Mouse (Mus musculus): ENCODE results near the gene Slc11a2.

The Slc11a2 gene

DNA sequence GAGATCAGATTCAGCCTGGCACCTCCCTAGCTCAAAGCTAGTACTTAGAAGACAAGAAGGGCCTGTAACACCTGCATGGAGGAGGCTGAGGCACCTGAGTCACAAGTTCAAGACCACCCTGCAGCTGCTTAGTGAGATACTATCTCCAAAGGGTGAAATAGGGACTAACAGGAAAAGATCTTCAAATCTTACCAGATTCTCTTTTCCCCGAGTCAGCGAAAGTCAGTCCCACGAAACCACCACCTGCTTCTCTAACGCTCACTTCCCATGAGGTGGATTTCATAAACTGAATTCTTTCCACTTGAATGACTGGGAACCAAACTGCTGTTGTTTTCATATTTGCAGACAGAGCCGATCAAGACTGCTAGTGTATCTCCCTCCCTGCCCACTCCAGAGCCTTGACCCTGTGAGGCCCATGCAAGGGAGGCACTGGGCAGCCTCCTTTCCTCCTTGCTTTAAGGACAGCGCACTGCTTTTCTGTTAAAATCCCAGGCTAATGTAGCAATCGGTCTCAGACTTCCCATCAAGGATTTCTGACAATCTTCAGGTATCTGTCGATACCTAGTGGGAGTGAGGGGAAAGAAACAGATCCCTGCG is 6.9 kb downstream of the Slc11a2 start:
- H3K36me3 ChIP-seq (ENCODE audit: insufficient read depth, low read length): peaks cover 5% of the 10 kb centered on the region; the same call in 1 of the 2 replicates

DNA sequence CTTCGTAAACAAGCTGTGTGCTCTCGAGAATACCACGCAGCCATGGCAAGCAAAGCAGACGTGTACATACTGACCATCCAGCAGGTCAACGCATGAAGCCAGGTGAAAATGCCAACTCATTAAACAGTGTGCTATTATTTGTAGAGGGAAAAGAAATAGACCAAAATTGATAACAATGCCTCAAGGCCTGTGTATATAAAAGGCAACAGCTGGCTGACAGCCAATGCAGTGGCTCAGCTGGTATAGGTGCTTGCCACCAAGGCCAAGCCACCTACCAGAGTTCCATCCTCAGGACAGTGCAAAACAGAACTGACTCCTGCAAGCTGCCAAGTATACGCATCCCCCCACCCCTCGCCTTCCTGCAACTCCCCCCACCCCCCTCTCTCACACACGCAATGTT is 9.2 kb downstream of the Slc11a2 start:
- TF ChIP-seq CTCF (conservative IDR thresholded peaks at IDR 0.05; ENCODE audit: low read length) (no peak), POU5F1 (IDR thresholded peaks at IDR 0.05; ENCODE audit: borderline replicate concordance, low read length) (no peak), NANOG (IDR thresholded peaks at IDR 0.05; ENCODE audit: borderline replicate concordance, low read length) (no peak)
- H3K4me1 ChIP-seq (replicated peaks; ENCODE audit: low read depth, low read length): peaks cover 26% of the 10 kb centered on the region
- H3K9me3 ChIP-seq (ENCODE audit: low read length): no peaks in the 10 kb centered on the region
- no peak overlapping the region for H3K4me3 ChIP-seq (replicated peaks; ENCODE audit: low read length)
- no peaks in the 10 kb centered on the region for H3K27me3 ChIP-seq (ENCODE audit: insufficient read depth, low read length)
- peaks cover 16% of the 10 kb centered on the region for H3K36me3 ChIP-seq (ENCODE audit: insufficient read depth, low read length)

More for the DNA sequence above, 6.9 kb downstream of the Slc11a2 start:
- Histone ChIP-seq H3K9me3 (ENCODE audit: low read length) (no peaks in the 10 kb centered on the region), H3K4me3 (replicated peaks; ENCODE audit: low read length) (no peak overlapping the region), H3K27me3 (ENCODE audit: insufficient read depth, low read length) (peaks cover 5% of the 10 kb centered on the region; the same call in 1 of the 2 replicates), H3K4me1 (replicated peaks; ENCODE audit: low read depth, low read length) (peaks cover 39% of the 10 kb centered on the region)
- TF ChIP-seq POU5F1 (IDR thresholded peaks at IDR 0.05; ENCODE audit: borderline replicate concordance, low read length) (no peak), CTCF (conservative IDR thresholded peaks at IDR 0.05; ENCODE audit: low read length) (no peak), NANOG (IDR thresholded peaks at IDR 0.05; ENCODE audit: borderline replicate concordance, low read length) (no peak)

DNA sequence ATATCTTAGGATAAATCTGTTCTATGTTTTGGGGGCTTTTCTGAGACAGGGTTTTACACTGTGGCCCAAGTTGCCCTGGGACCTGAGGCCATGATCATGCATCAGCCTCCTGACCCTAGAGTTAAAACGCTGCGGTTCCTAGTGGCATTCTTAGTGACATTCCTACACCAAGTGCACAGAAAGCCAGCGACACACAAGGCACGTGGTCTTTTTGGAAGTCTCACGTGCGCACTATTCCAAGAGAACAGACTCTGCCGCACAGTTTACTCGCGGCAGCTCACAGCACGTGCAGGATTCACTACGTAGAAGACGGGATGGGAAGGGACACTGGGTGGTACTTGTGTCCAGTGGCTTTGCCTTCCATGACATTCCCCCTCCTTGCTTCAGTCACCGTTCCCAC is 9.9 kb downstream of the Slc11a2 start:
- H3K4me1 ChIP-seq (replicated peaks; ENCODE audit: low read depth, low read length): peaks cover 21% of the 10 kb centered on the region
- peaks cover 23% of the 10 kb centered on the region for H3K36me3 ChIP-seq (ENCODE audit: insufficient read depth, low read length)
- no peaks in the 10 kb centered on the region for H3K27me3 ChIP-seq (ENCODE audit: insufficient read depth, low read length)
- TF ChIP-seq NANOG (IDR thresholded peaks at IDR 0.05; ENCODE audit: borderline replicate concordance, low read length) (no peak), POU5F1 (IDR thresholded peaks at IDR 0.05; ENCODE audit: borderline replicate concordance, low read length) (no peak), CTCF (conservative IDR thresholded peaks at IDR 0.05; ENCODE audit: low read length) (no peak)
- no peak overlapping the region for H3K4me3 ChIP-seq (replicated peaks; ENCODE audit: low read length)
- no peaks in the 10 kb centered on the region for H3K9me3 ChIP-seq (ENCODE audit: low read length)

DNA sequence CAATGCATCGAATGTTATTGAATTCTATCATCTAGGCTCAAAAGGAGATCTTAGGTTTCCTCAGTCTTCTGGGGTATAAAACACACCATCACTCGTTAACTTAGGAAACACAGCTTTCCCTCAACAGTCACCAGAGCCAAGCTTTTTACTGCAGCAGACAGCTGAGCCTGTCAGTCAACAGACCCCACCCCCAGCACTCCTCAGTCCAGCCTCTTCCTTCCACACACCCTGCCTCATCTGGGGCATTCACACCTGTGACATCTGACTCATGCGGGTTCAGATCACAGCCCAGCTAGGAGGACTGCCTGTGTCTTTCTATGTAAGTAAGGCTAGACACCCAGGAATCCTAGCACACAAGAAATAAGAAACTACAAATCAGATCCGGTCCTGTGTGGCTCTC is 10.9 kb downstream of the Slc11a2 start:
- Histone ChIP-seq H3K4me3 (replicated peaks; ENCODE audit: low read length) (no peak overlapping the region), H3K36me3 (ENCODE audit: insufficient read depth, low read length) (peaks cover 31% of the 10 kb centered on the region)
- no peak for TF ChIP-seq CTCF (conservative IDR thresholded peaks at IDR 0.05; ENCODE audit: low read length)
- TF ChIP-seq POU5F1 (IDR thresholded peaks at IDR 0.05; ENCODE audit: borderline replicate concordance, low read length): no peak
- TF ChIP-seq NANOG (IDR thresholded peaks at IDR 0.05; ENCODE audit: borderline replicate concordance, low read length): no peak

DNA sequence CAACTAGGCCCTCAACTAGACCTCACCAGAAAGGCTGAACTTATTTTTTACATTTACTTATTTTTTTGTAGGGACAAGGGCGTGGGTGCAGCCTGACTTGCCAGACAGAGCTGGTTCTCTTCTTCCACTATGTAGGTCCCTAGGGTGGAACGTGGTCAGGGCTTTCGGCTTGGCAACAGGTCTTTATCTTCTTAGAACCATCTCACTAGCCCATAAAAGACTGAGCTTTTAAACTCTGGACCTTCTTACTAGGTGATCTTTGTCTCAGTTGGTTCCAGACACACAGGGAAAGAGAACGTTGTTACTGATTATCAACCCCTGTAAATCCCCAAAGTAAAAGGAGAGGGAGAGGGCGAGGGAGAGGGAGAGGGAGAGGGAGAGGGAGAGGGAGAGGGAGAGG is 11.6 kb downstream of the Slc11a2 start:
- peaks cover 35% of the 10 kb centered on the region for H3K36me3 ChIP-seq (ENCODE audit: insufficient read depth, low read length)
- peaks cover 13% of the 10 kb centered on the region for H3K4me1 ChIP-seq (replicated peaks; ENCODE audit: low read depth, low read length)
- no peak for TF ChIP-seq NANOG (IDR thresholded peaks at IDR 0.05; ENCODE audit: borderline replicate concordance, low read length)
- TF ChIP-seq POU5F1 (IDR thresholded peaks at IDR 0.05; ENCODE audit: borderline replicate concordance, low read length): no peak
- no peak for TF ChIP-seq CTCF (conservative IDR thresholded peaks at IDR 0.05; ENCODE audit: low read length)
- H3K4me3 ChIP-seq (replicated peaks; ENCODE audit: low read length): no peak overlapping the region
- H3K9me3 ChIP-seq (ENCODE audit: low read length): no peaks in the 10 kb centered on the region
- no peaks in the 10 kb centered on the region for H3K27me3 ChIP-seq (ENCODE audit: insufficient read depth, low read length)

More for the DNA sequence above, 10.9 kb downstream of the Slc11a2 start:
- Histone ChIP-seq H3K9me3 (ENCODE audit: low read length) (no peaks in the 10 kb centered on the region), H3K27me3 (ENCODE audit: insufficient read depth, low read length) (no peaks in the 10 kb centered on the region), H3K4me1 (replicated peaks; ENCODE audit: low read depth, low read length) (peaks cover 13% of the 10 kb centered on the region)

DNA sequence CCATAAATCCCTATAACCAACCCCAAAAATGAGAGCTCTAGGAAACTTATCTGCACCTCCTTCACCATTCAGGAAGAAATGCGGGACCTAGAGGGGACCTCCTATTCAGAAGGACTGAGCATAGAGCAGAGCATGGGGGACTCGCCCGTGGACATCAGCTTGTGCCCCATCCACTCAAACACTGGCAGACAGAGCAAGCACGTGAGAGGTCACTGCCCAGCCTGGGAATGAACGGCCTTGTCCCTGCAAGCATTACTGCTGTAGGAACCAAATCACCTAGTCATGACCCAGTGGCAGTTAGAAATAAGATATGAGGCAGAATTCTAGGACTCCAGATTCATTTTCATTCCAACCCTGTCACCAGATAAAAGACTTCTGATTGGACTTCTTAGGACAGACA is 13.1 kb downstream of the Slc11a2 start:
- TF ChIP-seq POU5F1 (IDR thresholded peaks at IDR 0.05; ENCODE audit: borderline replicate concordance, low read length): no peak
- TF ChIP-seq CTCF (conservative IDR thresholded peaks at IDR 0.05; ENCODE audit: low read length): no peak
- TF ChIP-seq NANOG (IDR thresholded peaks at IDR 0.05; ENCODE audit: borderline replicate concordance, low read length): no peak
- Histone ChIP-seq H3K9me3 (ENCODE audit: low read length) (no peaks in the 10 kb centered on the region), H3K4me3 (replicated peaks; ENCODE audit: low read length) (no peak overlapping the region), H3K27me3 (ENCODE audit: insufficient read depth, low read length) (no peaks in the 10 kb centered on the region), H3K4me1 (replicated peaks; ENCODE audit: low read depth, low read length) (peaks cover 13% of the 10 kb centered on the region), H3K36me3 (ENCODE audit: insufficient read depth, low read length) (peaks cover 42% of the 10 kb centered on the region)

DNA sequence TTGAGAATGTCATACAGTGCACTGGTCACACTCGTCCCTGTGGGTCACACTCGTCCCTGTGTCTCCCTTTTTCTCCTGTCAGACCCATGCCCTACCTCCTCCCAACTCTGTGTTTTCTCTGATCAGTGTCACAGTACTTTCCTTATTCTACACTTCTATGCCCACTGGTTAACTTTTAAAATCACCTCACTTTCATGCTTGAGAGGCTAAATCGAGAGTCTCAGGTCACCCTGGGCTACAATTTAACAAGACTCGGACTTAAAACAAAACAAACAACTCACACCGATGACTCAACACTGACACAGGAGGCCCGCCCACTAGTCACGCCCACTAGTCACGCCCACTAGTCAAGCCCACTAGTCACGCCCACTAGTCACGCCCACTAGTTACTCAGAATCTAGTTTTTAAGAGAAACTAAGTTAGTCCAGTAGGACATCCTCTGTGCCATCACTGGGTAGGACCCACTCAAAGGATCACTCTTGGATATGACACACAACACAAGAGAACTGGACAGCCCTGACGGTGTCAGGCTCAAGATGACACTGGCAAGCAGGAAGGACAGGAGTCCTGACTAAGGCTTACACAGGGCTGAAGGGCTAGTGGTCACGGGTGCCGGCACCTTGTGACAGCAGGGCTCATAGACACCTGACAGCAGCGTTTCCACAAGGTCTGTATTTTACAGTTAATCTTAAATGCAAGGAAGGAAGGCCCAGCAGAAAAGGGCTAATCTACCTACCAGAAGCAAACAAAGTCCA is 13.8 kb downstream of the Slc11a2 start:
- H3K27me3 ChIP-seq (ENCODE audit: insufficient read depth, low read length): no peaks in the 10 kb centered on the region
- TF ChIP-seq NANOG (IDR thresholded peaks at IDR 0.05; ENCODE audit: borderline replicate concordance, low read length) (no peak), CTCF (conservative IDR thresholded peaks at IDR 0.05; ENCODE audit: low read length) (no peak), POU5F1 (IDR thresholded peaks at IDR 0.05; ENCODE audit: borderline replicate concordance, low read length) (no peak)
- H3K36me3 ChIP-seq (ENCODE audit: insufficient read depth, low read length): peaks cover 42% of the 10 kb centered on the region
- H3K9me3 ChIP-seq (ENCODE audit: low read length): no peaks in the 10 kb centered on the region
- H3K4me3 ChIP-seq (replicated peaks; ENCODE audit: low read length): no peak overlapping the region
- peaks cover 19% of the 10 kb centered on the region for H3K4me1 ChIP-seq (replicated peaks; ENCODE audit: low read depth, low read length)

DNA sequence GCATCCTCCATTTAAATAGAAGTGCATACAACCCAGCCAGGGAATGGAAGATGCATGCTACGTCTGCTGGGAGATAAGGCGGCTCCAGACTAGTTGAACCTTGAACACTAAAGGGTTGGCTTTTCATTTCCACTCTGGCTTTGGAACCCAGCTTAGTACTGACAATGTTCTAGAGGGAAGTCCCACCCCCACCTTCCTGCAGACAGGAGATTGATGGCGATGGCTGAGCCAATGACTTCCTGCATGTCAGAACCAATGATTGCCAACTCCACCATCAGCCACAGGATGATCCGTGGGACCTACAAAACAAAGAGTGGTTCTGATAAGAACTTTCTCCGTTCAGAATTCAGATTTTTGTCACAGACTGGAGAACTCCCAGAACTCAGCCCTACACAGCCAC is 18.8 kb downstream of the Slc11a2 start:
- Histone ChIP-seq H3K27me3 (ENCODE audit: insufficient read depth, low read length) (no peaks in the 10 kb centered on the region), H3K9me3 (ENCODE audit: low read length) (no peaks in the 10 kb centered on the region), H3K4me1 (replicated peaks; ENCODE audit: low read depth, low read length) (peaks cover 22% of the 10 kb centered on the region), H3K4me3 (replicated peaks; ENCODE audit: low read length) (peak overlapping the region; percentile 57), H3K36me3 (ENCODE audit: insufficient read depth, low read length) (peaks cover 81% of the 10 kb centered on the region)
- TF ChIP-seq POU5F1 (IDR thresholded peaks at IDR 0.05; ENCODE audit: borderline replicate concordance, low read length) (no peak), NANOG (IDR thresholded peaks at IDR 0.05; ENCODE audit: borderline replicate concordance, low read length) (no peak), CTCF (conservative IDR thresholded peaks at IDR 0.05; ENCODE audit: low read length) (no peak)

Data from E14TG2a.4 (cell line).